Mouse (Mus musculus) embryonic facial prominence, embryonic 11.5 days (tissue): Measurements from ENCODE around the gene Spns3. TPM values are rescaled to one million over a fixed set of nuclear protein-coding genes. Genes with fewer than 3 reads are reported as not detected.
A peak's percentile ranks its signal among the peaks of the same experiment; 100 is the strongest.

ENCODE experiments used
- ATAC-seq: fragments of 200-750 bp; cut with Nextera tagmentation; replicated peaks from 2 replicates; pipeline ENCODE4 v1.8.0; 2017; ENCODE audit warnings: low read depth; ENCODE audit not compliant: insufficient number of reproducible peaks, low FRiP score, low TSS enrichment
- DNase-seq: peaks from one replicate; pipeline ENCODE4 v3.0.0-alpha.2; 2015; ENCODE audit warnings: low spot score
- H3K27ac ChIP-seq: fragments of 300-500 bp; sonication (generic); replicated peaks from 2 replicates; pipeline ENCODE4 v1.5.1; 2014; ENCODE audit warnings: mild to moderate bottlenecking, low read depth, low read length, control low read depth
- H3K27me3 ChIP-seq: fragments of 300-500 bp; sonication (generic); 2 replicates; pipeline ENCODE4 v1.6.1; 2014; ENCODE audit warnings: mild to moderate bottlenecking, low read length, moderate library complexity, mixed read lengths; ENCODE audit not compliant: control insufficient read depth, insufficient read depth
- H3K36me3 ChIP-seq: fragments of 300-500 bp; sonication (generic); replicated peaks from 2 replicates; pipeline ENCODE4 v1.6.1; 2014; ENCODE audit warnings: low read depth, mild to moderate bottlenecking, low read length, moderate library complexity, mixed read lengths; ENCODE audit not compliant: control insufficient read depth, insufficient read depth
- H3K4me1 ChIP-seq: fragments of 300-500 bp; sonication (generic); 2 replicates; pipeline ENCODE4 v1.6.1; 2014; ENCODE audit warnings: low read length, mixed read lengths; ENCODE audit not compliant: control insufficient read depth, insufficient read depth
- H3K4me2 ChIP-seq: fragments of 300-500 bp; sonication (generic); 2 replicates; pipeline ENCODE4 v1.6.1; 2014; ENCODE audit warnings: low read depth, mild to moderate bottlenecking, control low read depth, low read length, moderate library complexity
- H3K4me3 ChIP-seq: fragments of 300-500 bp; sonication (generic); 2 replicates; pipeline ENCODE4 v1.5.1; 2014; ENCODE audit warnings: low read depth, low read length, control low read depth
- H3K9ac ChIP-seq: fragments of 300-500 bp; sonication (generic); replicated peaks from 2 replicates; pipeline ENCODE4 v1.6.1; 2014; ENCODE audit warnings: mild to moderate bottlenecking, control low read depth, low read length
- H3K9me3 ChIP-seq: fragments of 300-500 bp; sonication (generic); replicated peaks from 2 replicates; pipeline ENCODE4 v1.6.1; 2016; ENCODE audit warnings: mild to moderate bottlenecking, low read length, inconsistent platforms, mixed read lengths; ENCODE audit not compliant: control insufficient read depth
- WGBS: fragments of 180-500 bp; shearing (Covaris S2); extraction: QIAGEN DNeasy Blood & Tissue Kit; methylation state at CpG from one replicate; pipeline ENCODE4 v1.1.7; 2014; 5-methylcytosine and 5-hydroxymethylcytosine counted together
- polyA plus RNA-seq: library from polyadenylated mRNA; unstranded; fragments of >200 nt; fragmentation: Nextera tagmentation; extraction: Ambion mirVana; gene quantifications from 2 replicates; pipeline ENCODE4 v1.2.1, GENCODE M21; 2014

The Spns3 gene
- polyA plus RNA-seq, 1 experiment from 2014 or later = not detected

DNA sequence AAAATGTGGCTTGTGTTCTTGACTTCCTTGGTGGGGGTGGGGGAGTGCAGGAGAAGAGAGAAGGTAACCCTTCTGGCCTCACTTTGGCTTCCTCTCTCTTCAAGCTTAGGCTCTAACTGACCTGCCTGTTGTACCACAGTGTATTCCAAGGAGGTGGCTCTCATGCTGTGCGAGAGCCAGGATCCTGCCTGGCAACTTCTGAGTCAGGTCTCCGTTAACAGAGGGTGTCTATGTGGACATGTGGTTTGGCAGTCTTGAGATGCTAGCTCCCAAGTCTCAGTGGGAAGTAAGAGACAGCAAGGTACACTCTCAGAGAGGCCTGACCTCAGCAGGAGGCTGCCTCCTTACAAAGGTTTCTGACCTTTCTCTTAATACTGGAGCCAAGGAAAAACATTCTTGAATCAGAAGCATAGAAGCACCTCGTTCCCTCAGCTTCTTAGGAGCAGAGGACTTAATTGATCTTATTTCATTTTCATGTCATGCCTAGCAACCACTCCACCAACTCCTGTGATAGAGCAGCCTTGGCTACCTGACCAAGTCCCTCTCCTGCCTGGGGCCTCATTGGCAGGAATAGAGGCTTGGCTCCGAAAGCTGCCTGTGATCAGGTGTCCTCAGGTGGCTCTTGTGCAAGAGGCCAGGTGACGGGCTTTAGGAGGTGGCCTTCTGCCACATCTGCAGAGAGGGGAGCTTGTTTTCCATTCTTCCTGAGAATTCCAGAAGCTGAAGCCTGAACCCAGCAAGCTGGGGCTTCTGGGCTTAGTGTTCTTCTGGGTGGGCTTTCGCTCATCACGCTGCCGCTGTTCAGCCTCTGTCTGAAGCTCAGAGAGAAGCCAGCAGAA lies 31.5 kb upstream of the Spns3 start:
- Histone ChIP-seq H3K4me2 (no peak overlapping the region), H3K9me3 (no peaks in the 10 kb centered on the region), H3K27me3 (no peaks in the 10 kb centered on the region), H3K27ac (no peak overlapping the region), H3K36me3 (no peaks in the 10 kb centered on the region), H3K4me3 (no peak overlapping the region), H3K9ac (no peak overlapping the region), H3K4me1 (no peaks in the 10 kb centered on the region)
- WGBS = 59% methylated on average over 8 of the region's 8 CpGs
- DNase-seq (no peak), ATAC-seq (no peak)

DNA sequence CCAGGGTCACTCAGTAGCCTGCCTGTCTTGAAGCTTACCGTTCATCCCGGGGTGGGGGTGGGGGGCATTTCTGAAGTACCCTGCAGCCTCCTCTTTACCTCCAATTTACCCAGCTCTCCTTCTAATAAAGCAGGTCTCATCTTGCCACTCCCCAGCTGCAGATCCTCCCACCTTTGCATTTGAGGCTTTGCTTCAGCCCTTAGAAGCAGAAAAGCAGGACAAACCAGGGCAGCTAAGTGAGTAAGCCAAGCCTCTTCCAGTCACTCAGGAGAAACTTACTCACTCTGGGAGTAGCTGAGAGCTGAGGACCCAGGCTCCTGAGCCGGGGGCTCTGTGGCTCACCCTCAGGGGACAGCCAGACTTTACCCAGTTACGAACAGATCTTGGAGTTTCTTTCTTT lies 28.2 kb upstream of the Spns3 start:
- ATAC-seq = no peak

DNA sequence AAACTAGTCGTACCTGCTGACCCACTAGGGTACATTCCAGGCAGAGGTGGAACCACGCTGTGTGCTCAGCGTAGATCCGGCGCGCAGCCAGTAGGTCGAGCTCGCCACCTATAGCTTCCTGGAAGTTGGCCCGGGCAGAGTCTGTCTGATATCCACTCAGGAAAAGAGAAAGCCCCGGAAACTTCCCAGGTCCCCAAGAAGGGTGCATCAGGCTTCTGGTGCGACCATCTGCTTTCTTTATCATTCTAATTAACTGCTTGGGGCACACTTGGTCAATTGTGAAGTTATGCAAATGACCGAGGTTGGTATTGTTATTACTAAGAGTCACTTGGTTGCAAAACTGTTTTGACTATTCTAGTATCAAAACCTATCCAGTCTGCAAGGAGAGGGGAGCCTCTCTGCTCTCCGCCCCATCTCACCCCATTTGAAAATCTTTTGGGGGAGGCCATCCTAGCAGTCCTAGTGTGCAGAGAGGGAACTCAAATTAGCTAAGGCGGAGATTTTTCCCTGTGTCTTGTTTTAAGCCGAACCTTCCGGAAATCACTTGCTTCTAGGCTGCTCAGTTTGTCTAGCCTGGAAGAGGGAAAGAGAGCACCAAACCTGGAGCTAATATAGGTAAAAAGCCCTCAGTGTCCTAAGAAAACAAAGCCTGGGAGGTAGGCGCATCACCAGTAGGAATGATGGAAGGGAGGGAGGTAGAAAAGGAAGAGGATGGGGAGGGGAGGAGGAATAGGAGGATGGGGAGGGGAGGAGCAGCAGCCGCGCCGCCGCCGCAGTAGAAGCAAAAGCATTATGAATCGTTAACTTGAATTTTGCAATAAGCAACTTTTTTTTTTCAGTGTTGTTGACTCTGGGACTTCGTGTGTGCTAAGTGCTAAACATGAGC lies 26.4 kb upstream of the Spns3 start:
- Histone ChIP-seq H3K27me3 (no peaks in the 10 kb centered on the region), H3K9ac (no peak overlapping the region; the same call in 1 of the 2 replicates), H3K36me3 (no peaks in the 10 kb centered on the region), H3K4me3 (peak overlapping the region; percentile 9; the same call in 1 of the 2 replicates), H3K27ac (no peak overlapping the region), H3K4me1 (no peaks in the 10 kb centered on the region), H3K9me3 (no peaks in the 10 kb centered on the region), H3K4me2 (peak overlapping the region; percentile 36)
- no peak for ATAC-seq
- DNase-seq = peak; percentile 30
- 3% methylated on average over 24 of the region's 24 CpGs for WGBS

More for the DNA sequence above, 28.2 kb upstream of the Spns3 start:
- no peak overlapping the region for H3K27ac ChIP-seq
- H3K4me3 ChIP-seq = no peak overlapping the region
- H3K9ac ChIP-seq = no peak overlapping the region
- H3K4me2 ChIP-seq = no peak overlapping the region
- no peaks in the 10 kb centered on the region for H3K9me3 ChIP-seq
- no peaks in the 10 kb centered on the region for H3K36me3 ChIP-seq
- 62% methylated on average over 4 of the region's 4 CpGs for WGBS
- peak; percentile 29 for DNase-seq
- no peaks in the 10 kb centered on the region for H3K27me3 ChIP-seq
- H3K4me1 ChIP-seq = no peaks in the 10 kb centered on the region

DNA sequence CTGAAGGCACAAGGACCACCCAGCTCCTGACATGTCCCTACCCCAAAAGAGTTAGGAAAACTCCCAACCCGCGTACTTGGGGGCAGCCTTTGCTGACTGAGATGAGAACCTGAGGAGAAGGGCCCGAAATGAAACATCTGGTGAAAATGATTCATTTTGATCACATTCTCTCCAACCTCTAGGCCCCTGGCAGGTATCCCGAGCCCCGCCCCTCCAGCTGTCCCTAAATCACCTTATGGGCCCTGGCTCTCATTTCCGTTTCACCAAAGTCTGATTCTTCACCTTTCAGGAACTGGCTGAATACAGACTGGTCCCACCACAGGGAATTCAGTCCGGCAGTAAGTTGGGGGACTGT lies 25.8 kb upstream of the Spns3 start:
- Histone ChIP-seq H3K4me3 (no peak overlapping the region), H3K4me2 (peak overlapping the region; percentile 36; the same call in 1 of the 2 replicates), H3K27ac (no peak overlapping the region), H3K9ac (no peak overlapping the region), H3K9me3 (no peaks in the 10 kb centered on the region), H3K4me1 (no peaks in the 10 kb centered on the region), H3K36me3 (no peaks in the 10 kb centered on the region), H3K27me3 (no peaks in the 10 kb centered on the region)
- no peak for DNase-seq
- 23% methylated on average over 7 of the region's 7 CpGs for WGBS
- ATAC-seq = no peak

DNA sequence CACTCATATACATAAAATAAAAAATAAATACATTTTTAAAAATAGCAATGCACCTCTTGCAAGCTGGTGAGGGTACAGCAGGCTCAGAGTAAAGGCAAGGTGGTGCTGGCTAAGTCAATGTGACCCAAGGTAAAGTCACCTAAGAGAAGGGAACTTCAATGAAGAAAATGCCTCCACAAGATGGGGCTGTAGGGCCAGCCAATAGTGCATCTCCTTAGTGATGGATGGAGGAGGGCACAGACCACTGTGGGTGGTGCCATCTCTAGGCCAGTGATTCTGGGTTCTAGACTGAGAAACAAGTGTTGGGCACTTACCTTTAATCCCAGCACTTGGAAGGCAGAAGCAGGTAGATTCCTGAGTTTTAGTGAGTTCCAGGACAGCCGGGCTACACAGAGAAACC lies 23.5 kb upstream of the Spns3 start:
- Histone ChIP-seq H3K27ac (no peak overlapping the region), H3K9ac (no peak overlapping the region), H3K4me2 (no peak overlapping the region), H3K9me3 (no peaks in the 10 kb centered on the region), H3K4me3 (no peak overlapping the region), H3K4me1 (no peaks in the 10 kb centered on the region), H3K36me3 (no peaks in the 10 kb centered on the region), H3K27me3 (no peaks in the 10 kb centered on the region)
- 95% methylated on average over 1 of the region's 1 CpGs for WGBS
- ATAC-seq (no peak), DNase-seq (peak; percentile 56)

DNA sequence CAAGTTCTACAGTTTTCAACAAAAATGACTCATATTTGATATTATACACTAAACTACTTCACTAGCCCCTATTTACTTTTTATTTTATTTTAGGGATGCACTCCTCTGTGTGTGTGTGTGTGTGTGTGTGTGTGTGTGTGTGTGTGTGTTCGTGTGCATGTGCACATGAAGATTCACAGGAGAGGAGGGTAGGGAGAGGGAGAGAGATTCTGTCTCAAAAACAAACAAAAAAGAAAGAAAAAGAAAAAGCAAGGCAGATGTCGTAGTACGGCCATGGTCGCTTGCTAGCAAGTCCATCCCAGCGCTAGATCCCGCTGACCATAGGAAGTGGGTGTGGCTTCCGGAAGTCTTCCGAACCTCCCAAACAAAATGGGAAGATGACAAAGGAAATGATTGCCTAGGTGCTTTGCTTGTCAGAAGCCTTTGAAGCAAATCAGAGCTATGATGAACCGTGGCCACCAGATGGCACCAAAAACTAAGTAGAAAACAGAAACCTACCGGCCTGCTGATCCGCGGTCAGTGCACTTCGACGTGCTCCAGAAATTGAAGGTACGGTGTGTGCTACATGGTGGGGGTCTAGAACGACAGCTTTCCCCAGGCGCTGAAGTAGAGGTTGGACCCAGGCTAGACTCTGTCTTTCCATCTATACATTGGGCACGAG lies 20.1 kb upstream of the Spns3 start:
- no peaks in the 10 kb centered on the region for H3K9me3 ChIP-seq
- no peak overlapping the region for H3K4me3 ChIP-seq
- peak overlapping the region; percentile 22; the same call in 1 of the 2 replicates for H3K9ac ChIP-seq
- ATAC-seq (peak; percentile 72; the same call in 1 of the 2 replicates), DNase-seq (peak; percentile 94)
- peak overlapping the region; percentile 28; the same call in 1 of the 2 replicates for H3K4me2 ChIP-seq
- no peaks in the 10 kb centered on the region for H3K27me3 ChIP-seq
- H3K4me1 ChIP-seq = no peaks in the 10 kb centered on the region
- no peaks in the 10 kb centered on the region for H3K36me3 ChIP-seq
- 3% methylated on average over 18 of the region's 18 CpGs for WGBS
- no peak overlapping the region for H3K27ac ChIP-seq

DNA sequence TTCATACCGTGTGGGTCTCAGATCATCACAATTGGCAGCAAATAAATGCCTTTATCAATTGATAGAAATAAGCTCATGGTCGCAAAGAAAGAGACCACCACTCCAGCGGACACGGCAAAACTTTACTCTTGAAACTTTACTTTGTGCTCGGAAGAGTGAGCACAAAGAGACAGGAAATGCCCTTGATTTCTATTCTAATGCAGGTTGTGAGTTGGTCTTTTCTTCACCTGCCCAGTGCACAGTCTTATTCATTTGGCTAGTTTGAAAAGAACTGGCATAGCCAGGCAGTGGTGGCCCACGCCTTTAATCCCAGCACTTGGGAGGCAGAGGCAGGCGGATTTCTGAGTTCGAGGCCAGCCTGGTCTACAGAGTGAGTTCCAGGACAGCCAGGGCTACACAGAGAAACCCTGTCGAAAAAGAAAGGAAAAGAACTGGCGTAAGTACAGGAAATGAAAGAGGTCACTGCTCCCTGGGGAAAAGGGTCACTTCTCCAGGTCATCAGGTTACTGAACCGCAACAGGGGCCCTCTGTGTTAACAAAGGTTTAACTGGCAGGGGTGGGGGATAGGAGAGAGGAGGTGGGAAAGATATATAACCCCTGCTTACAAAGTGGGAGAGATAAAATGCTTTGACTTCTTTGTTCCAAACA lies 19.5 kb upstream of the Spns3 start:
- Histone ChIP-seq H3K9ac (no peak overlapping the region), H3K36me3 (no peaks in the 10 kb centered on the region), H3K27ac (no peak overlapping the region), H3K27me3 (no peaks in the 10 kb centered on the region), H3K4me3 (no peak overlapping the region), H3K4me1 (no peaks in the 10 kb centered on the region), H3K4me2 (no peak overlapping the region), H3K9me3 (no peaks in the 10 kb centered on the region)
- DNase-seq = no peak
- WGBS = 66% methylated on average over 11 of the region's 11 CpGs
- ATAC-seq = no peak
